Mouse (Mus musculus) adrenal gland, adult (tissue): ENCODE measurements around the gene Kifc5b.
A peak's percentile ranks its signal among the peaks of the same experiment; 100 is the strongest.
"Not testable (repeated sequence)": the region's sequence is repeated elsewhere in the genome, so short reads cannot be mapped to it uniquely, and the experiment has no call there.

ENCODE experiments used
- DNase-seq, 2 experiments: peaks; one replicate each; pipeline ENCODE4 v3.0.0; 2022 to 2023; ENCODE audit warnings: low spot score in 1 of 2; ENCODE audit not compliant: inconsistent age in 2 of 2

Gene Kifc5b

DNA sequence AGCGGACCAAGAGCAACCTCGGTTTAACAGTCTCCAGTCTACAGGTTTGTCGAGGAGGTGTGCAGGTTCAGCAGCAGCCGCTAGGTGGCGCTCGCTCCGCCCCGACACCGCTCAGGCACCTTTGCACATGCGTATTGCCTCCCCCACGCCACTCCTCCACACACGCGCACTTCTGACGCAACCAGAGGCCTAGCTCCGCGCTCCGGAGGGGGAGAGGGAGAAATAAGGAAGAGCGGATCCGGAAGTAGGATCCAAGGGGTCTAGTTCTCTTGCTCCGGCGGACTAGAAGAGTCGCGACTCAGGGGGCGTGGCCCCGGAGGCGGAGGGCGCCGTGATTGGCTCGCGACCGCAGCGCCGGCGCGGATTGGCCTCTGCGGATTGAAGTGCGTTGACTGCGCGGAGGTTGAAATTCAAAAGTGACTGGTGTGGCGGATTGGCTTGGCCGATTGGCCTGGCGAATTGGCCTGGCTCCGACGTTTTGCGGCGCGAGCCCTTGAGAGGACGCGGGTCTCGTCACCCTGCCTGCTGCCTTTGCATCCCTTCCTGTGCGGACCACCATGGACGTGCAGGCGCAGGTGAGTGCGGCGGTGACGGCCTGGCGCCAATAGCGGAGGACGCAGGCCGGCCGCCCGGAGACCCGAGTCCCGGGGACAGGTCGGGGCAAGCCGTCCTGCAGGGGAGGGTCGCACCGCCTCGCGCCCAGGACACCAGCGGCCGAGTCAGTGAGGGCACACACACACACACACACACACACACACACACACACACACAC, at the start of gene Kifc5b:
Gene Kifc5b (plus strand): TSS at position 381 of the 772 bp plus-strand sequence.
- DNase-seq = peak; percentile 100

DNA sequence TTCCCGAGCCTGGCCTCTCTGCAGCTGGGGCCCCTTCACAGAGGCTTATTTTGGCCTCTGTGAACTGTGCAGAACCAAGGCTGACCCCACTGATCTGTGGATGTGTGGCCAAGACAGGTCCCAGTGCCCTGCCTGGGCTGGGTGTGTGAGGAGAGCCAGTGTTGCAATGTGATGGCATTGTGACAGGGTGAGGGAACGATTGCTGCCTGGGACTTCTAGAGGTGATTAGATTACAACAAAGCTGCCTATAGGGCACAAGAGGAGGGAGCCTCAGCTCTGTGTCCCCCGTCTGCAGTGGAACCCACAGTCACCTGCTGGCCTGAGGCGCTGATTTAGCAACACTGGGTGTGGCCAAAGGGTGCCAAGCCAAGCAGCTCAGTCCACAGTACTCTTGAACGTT, 48.1 kb upstream of the Kifc5b start:
- DNase-seq = no peak

DNA sequence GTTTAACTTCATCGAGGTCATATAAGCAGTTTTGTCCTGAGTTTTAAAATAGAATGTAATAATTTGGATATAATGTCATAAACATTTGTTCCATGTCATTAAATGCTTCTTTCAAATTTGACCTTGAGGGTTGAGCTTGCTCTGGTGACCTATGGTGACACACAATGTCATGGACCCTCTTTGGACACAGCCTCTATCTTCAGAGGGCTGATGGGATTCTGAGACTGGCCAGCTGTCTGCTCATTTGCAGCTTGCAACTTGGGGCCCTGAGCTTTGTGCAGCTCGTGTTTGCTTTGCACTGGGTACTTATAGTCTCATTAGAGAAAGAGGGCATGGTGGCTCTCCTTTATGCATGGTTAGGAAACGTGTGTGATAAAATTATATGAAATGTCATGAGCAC, 44.0 kb upstream of the Kifc5b start:
- no peak for DNase-seq

DNA sequence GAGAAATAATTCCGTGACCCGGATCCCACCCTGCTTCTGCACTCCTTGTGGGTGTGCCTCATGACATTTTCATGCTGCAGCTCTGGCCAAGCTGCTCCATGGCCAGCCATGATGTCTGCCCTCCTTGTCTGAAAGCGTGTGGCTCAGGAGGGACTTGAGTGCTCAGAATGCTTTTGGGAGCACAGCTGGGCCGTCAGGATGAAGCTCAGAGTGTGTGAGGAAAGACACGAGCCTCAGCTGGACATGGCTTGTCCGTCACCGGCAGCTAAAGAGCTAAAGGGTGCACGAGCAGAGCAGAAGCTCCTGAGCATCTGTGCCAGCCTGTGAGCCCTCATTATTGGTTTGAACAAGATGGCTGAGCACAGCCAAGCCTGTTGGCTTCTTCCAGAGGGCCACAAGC, 43.4 kb upstream of the Kifc5b start:
- no peak for DNase-seq

DNA sequence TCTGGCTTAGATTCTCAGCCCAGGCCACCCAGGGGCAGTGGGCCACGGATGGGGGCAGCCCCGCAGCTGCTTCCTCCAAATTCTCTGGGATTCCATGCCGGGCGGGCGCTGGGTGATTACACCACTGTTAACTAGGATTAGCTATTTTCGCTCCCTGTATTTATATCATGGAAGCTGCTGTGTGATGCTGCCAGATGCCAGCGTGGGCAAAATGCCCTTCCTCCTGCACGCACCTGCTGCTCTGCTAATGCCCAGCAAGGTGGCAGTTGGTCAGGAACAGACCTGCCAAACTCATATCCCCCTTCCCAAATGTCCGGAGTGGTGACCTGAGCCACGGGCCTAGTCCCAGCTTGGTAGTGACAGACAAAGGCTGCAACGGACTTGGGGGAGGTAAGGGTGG, 42.3 kb upstream of the Kifc5b start:
- DNase-seq = no peak

DNA sequence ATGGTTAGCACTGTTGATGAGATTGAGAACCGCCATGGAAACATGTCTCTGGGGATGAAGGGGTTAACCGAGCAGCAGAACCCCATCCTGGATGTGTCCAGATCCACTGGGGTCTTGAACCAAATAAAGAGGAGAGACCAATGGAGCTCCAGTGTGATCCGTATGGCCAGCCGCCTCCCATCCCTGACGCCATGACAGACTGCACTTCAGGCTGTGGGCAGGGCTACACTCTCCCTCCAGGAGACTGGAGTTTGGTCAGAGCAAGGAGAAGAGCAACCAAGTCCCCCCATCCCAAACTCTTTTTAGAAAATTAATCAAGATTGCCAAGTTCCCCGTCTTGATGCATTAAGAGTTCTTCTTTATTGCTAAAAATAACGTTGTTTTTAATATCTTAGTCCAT, 39.0 kb upstream of the Kifc5b start:
- no peak for DNase-seq

DNA sequence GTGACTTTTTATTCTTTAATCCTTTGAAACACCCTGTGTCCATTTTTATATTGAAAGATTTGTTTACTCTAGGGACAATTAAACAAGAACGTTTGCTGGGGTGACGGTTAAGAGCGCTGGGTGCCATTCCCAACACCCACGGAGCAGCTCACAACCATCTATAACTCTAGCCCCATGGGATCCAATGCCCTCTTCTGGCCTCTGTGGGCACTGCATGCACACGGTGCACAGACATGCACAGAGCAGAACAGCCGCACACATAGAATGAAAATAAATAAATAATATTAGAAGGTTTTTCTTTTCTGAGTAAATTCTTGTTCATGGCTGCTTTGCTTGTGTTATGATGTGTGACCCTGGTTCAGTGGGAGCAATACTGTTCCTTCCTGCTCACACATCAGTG, 37.7 kb upstream of the Kifc5b start:
- no peak for DNase-seq

DNA sequence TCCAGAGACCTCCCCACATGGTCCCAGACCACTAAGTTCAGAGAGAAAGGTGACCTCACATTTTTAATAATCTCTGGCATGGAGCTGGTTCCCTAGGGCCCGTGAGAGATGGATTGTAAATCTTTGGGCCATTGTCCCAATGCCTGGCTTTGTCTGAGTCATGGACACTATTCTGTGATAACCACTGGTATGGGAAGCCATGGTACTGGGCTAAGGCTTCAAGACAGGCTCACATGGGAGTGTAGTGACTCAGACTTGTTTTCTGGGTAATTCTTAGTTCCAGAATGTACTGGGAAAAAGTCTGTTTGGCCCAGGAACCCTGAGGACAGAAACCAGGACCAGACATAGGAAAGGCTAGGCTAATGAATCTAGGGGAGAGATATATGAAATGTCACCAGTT, 34.2 kb upstream of the Kifc5b start:
- DNase-seq = peak; percentile 43 to 52

DNA sequence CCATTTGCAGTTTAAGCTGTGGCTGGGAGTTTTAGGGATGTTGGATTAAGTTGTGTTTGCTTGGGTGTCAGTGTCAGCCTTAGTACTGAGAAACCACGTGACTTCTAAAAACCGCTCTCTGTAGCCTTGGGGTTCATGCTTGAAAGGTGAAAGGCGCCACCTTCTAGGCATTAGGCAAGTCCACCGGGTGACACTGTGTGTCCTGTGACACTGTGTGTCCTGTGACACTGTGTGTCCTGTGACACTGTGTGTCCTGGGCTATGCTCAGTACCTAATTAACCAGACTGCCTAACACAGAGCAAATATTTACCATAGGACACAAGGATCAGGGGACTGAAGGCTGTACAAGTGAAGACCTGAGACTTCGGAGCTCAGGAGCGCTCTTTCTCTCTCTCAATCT, 33.3 kb upstream of the Kifc5b start:
- no peak for DNase-seq

DNA sequence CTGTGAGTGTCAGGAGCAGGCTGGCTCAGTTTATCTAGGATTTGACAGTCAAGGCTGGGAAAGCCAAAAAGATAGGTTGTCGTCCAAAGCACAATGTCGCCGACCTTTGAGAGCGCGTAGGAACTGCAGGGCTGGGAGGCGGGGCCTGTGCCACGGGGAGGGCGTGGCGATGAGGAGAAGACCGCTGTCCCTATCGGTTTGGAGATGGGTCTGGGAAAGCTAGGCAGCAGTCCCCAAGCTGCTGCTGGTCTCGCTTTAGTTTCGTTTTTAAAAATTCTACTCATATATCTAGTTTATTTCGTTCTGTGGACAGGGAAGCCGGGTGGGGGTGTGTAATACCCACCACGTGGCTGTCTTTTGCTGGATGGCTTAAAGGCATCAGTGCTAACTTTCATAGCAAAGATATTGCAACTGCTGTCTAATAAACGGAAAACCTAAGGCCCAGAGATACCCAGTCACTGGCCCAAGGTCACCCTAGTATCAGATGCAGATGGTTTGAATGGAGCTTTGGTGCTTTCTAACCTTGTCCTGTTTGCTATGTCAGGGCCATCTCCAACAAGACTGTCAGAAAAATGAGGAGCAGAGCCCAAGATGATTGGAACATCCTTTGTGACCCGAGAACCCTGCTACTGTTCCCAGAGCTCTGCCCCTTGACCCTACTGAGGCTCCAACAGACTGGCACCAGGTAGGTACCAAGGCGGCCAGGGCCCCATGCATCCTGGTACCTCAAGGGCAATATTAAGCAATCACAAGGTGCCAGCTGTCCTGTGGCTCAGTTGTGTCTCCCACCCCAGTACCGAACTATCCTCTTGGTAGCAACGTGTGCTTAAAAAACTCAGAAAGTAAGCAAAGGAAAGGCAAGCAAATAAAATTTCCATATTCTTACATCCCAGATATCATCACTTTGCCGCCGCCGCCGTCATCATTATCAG, 31.6 kb upstream of the Kifc5b start:
- DNase-seq = peak; percentile 90 to 95

DNA sequence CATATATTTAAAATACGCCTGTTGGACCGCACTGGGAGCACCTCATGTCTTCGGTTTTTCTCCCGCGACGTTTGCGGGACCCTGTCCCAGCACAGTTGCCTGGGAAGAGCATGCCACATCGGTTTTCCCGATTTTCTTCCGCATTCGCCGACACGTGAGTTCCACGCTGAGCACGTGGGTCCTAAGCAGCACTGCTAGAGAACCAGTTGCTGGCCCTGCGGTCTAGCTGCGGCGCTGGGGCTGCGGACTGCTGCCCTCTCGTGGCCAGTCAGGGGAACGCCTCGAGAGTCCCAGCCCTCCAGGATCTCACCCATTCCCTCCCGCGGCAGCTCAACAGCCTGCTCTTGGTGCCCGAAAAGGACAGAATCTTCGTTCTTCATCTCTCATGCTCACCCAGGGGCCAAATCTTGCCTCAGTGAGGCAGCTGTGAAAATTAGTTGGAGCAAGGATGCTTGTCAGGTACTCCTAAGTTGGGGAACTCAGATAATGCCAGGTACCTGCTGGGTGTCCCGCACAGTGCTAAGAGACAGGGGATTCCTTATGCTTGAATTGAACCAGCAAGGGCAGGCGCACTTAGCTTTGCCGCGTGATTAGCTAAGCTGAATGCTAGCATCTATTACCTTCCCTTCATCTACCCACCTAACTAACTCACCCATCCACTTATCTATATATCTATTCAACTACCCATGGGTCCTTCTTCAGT, 30.7 kb upstream of the Kifc5b start:
- peak; percentile 89 to 95 for DNase-seq

DNA sequence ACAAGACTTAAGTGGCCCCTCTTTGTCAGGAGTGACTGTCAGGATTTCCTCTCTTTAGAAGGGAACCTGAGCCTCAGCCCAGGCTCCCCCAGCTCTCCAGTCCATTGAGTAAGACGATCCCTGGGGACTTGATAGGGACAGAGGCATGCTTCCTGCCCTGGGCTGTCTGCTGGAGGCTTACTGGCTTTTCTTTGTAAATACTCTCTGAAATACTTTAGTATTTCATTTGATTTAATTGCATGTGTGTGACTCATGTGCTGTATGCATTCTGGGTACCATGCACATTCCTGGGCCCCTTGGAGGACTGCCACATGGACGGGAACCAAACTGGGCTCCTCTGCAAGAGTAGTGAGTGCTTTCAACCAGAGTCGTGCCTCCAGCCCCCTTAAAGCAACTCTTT, 29.0 kb upstream of the Kifc5b start:
- DNase-seq = no peak

DNA sequence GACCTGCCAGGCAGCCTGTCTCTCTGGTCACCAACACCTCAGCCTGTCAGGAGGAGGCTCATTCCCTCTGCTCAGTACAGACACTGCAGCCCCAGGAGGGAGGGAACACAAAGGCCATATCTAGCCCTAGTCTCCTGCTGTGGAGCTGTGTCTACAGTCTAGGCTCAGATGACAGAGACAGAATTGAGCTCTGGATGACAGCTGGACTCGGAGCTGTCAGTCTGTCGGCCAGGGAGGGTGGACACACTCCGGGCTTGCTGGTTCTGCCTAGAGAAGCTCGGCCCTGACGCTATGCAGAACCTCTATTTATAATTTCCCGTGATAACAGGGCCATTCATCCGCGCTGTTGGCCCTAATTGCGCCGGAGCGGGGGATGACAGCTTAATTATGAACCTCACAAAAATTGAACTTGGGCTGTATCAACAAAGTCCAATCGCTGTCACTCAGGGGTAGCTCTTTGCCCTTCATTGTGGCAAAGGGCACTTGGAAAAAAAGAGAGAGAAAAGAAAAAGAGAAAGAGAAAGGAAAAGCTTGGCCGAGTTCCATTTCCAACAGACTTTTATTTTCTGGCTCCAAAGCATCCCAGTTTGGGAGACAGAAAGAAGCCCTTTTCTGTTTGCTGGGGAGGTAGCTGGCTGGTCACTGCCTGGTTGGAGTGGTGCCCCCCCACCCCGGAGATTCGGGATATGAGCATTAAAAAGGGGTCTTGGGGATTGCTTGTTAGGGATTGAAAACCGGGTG, 24.1 kb upstream of the Kifc5b start:
- DNase-seq = peak in 1 of 2 experiments; percentile 40

DNA sequence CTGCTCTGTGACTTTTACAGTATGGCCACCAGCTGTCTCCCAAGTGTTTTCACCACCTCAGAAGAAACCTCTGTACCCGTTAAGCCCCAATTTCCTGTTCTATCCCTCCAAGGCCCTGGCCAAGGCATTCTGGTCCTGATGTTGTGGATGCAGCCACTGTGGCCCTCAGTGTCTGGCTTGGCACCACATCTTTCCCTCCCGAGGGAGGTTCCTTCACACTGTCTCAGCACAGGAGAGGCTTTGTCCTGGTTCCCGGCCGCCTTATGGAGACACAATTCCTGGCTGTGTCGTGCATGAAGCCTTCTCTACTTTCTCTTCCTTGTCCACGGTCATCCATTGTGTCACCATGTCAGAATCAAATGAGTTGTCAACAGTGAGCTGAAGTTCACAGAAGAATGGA, 23.4 kb upstream of the Kifc5b start:
- no peak for DNase-seq

DNA sequence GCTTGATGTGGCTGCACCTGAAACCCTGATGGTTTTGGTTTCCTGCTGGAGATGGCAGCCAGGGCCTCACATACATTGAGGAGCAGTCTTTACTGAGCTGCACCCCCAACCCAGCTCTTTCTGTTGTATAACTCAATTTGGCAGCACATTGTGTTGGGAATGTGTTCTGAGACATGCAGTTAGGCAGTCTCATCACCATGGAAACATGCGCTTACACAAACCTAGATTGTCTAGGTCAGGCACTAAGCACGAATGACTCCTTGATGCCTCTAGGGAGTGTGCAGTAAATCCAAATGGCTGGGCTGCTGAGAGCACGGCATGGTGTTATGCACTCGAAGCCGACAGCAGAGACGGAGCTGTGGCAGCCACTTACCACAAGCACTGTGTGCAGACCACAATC, 22.5 kb upstream of the Kifc5b start:
- DNase-seq = no peak

DNA sequence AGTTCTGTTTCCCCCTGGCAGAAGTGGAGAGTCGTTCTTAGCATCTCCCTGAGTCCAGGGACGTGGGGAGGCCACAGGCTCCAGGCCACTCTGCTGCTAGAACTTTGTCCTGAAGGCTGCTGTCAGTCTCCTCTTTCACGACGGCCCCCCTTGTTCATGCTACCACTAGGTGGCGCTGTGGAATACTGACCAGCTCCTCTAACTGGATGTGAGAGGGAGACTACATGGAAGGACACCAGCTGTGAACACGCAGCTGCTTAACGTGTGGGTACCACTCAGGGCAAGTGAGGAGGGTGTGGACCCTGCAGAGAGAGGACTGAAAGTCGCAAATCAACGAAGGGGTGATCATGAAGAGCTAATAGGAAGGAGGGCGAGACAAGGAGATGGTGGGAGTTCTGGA, 21.3 kb upstream of the Kifc5b start:
- peak; percentile 66 to 91 for DNase-seq

DNA sequence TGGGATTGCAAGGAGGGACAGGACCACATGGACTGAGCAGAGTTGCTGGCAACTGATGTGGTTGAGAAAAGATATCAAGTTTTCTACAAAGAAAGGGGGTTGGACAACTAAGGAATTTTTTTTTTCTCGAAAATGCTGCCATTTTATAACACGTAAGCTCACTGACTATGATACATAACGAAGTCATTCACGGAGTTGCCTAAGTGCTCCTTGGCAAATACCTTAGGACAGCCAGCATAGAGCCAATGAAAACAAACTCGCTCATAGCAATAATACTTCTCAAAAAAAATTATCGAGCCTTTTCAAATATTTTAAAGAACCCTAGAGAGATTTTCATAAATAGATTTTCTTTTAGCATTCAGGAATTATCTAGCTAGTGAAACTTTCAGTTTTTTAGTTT, 16.0 kb upstream of the Kifc5b start:
- no peak for DNase-seq

DNA sequence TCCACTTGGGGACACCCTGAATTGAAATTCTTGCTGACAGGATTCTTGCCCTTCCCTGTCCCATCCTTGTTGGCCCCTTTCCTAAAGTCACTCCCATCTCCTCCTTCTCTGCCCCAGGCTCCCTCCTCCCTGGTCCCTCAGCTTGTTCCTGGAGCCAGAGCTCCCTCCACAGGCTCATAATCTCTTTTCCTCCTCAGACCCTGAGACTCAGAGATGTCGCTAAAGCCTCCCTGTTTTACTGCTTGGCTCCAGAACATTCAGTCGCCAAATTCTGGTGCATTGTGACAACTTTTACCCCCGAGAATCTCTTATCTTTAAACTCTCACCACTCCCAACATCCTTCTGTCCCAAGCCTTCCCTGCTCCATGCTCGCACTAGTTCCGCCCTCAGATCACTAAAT, 12.6 kb upstream of the Kifc5b start:
- DNase-seq = no peak

DNA sequence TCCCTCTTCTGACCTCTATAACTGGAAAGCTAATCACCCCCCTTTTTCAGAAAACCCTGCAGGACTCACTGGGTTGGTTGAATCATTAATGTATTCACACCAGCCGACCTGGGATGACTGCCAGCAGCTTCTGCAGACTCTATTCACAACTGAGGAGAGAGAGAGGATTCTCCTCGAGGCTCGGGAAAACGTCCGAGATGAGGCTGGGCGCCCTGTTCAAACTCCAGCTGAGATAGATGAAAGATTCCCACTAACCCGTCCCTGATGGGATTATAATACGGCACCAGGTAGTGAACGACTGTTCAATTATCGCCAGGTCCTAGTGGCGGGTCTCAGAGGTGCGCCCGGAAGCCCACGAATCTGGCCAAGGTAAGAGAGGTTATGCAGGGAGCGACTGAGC, 9.4 kb upstream of the Kifc5b start:
- not testable (repeated sequence) for DNase-seq

DNA sequence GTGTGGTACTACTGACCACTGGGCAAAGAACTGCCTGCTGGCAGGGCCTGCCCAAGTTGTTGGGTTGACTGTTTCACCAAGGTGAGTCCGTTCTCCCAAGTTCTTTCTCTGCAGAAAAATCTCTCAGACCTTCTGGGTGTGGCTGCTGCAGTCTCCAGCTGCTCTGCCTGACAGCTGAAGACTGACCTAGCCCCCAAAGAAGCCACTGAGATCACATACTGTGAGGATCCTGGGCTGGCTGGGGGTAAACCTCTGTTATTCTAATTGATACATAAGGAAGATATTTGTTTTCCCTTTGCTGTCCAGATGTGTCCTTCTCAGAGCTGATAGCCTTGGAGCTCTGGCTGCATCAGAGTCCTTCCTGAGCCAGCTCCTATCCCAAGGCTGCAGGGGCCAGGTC, 1.6 kb upstream of the Kifc5b start:
- DNase-seq = peak in 1 of 2 experiments; percentile 59

DNA sequence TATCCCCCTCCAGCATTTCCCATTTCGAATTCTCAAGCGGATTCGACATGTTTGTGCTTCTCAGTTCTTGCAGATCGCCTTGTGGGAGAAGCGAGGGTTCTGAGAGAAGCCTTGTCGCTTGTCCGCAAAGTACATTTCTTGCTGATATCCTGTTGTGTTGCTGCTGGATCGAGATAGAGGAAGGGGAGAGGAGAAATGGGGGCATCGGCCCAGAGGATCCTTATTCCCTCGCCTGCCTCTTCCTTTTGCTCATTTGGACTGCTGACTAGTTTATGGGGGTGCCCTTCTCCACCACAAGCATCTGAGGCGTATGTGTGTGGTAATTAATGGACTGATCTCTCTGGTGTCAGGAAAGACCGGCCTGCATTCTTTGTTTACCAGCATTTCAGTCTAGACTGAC, 669 bp downstream of the Kifc5b start:
- DNase-seq = not testable (repeated sequence)
